ENCODE assay signal across 27 mouse cellular contexts in the genomic region with DNA sequence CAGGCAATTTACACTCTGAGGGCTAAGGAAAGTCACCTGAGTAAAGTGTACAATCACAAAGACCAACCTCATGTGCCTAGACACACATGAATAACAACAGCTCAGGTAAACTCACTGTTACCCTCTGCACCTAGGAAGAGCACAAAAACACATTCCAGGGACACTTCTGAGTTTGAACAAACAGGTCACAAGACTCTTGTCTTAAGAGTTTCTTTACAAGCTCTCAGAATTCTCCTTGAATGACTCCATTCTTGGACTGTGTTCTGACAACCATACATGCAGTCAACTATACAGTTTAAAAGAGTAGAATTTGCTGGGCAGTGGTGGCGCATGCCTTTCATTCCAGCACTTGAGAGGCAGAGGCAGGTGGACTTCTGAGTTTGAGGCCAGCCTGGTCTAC. TPM values are rescaled to one million over a fixed set of nuclear protein-coding genes. Genes with fewer than 3 reads are reported as not detected.
"Had no signal": no experiment of that assay in that cellular context is flagged by ENCODE, and none has a peak within 500 bp of the region (broad histone marks: within the 10 kb centered on the region; RNA-seq: fewer than 3 reads in every experiment).

No protein-coding gene starts in this region.

- H3K9me3 ChIP-seq: embryonic facial prominence, embryonic 10.5 days; embryonic facial prominence, embryonic 12.5 days; embryonic facial prominence, embryonic 13.5 days; embryonic facial prominence, embryonic 15.5 days; forebrain, embryonic 10.5 days; forebrain, embryonic 12.5 days; forebrain, embryonic 13.5 days; forebrain, embryonic 15.5 days had no signal

- H3K9ac ChIP-seq: embryonic facial prominence, embryonic 12.5 days; embryonic facial prominence, embryonic 13.5 days; embryonic facial prominence, embryonic 15.5 days; forebrain, embryonic 12.5 days; forebrain, embryonic 13.5 days; forebrain, embryonic 15.5 days; forebrain, postnatal 0 days had no signal

- H3K27ac ChIP-seq: embryonic facial prominence, embryonic 10.5 days; embryonic facial prominence, embryonic 12.5 days; embryonic facial prominence, embryonic 13.5 days; embryonic facial prominence, embryonic 15.5 days; forebrain, embryonic 10.5 days; forebrain, embryonic 12.5 days; forebrain, embryonic 13.5 days; forebrain, embryonic 15.5 days had no signal

- H3K4me2 ChIP-seq: embryonic facial prominence, embryonic 12.5 days; embryonic facial prominence, embryonic 13.5 days; embryonic facial prominence, embryonic 15.5 days; forebrain, embryonic 12.5 days; forebrain, embryonic 13.5 days; forebrain, embryonic 15.5 days had no signal

- H3K4me1 ChIP-seq: embryonic facial prominence, embryonic 10.5 days; embryonic facial prominence, embryonic 12.5 days; embryonic facial prominence, embryonic 13.5 days; embryonic facial prominence, embryonic 15.5 days; forebrain, embryonic 10.5 days; forebrain, embryonic 12.5 days; forebrain, embryonic 13.5 days had no signal

- H3K4me3 ChIP-seq: embryonic facial prominence, embryonic 10.5 days; embryonic facial prominence, embryonic 12.5 days; embryonic facial prominence, embryonic 13.5 days; embryonic facial prominence, embryonic 15.5 days; erythroblast, embryonic 14.5 days; forebrain, embryonic 10.5 days; forebrain, embryonic 12.5 days; forebrain, embryonic 13.5 days; forebrain, embryonic 15.5 days; gastrocnemius, adult 2 months had no signal

- H3K27me3 ChIP-seq: embryonic facial prominence, embryonic 12.5 days; embryonic facial prominence, embryonic 13.5 days; embryonic facial prominence, embryonic 15.5 days; forebrain, embryonic 12.5 days; forebrain, embryonic 13.5 days; forebrain, embryonic 15.5 days had no signal

- DNase-seq: cerebellum, adult 18-20 months; cerebellum, adult 2 months; cerebellum, adult 8-10 months; cerebellum, adult 9-10 months; cerebellum, adult 9-11 months; cerebellum, postnatal 10 days; cerebellum, postnatal 14 days; cerebellum, postnatal 25 days; cerebellum, postnatal 36 days; embryo, embryonic 11 days; forebrain, postnatal 0 days; gastrocnemius, adult 2 months; gastrocnemius, postnatal 10 days; gastrocnemius, postnatal 14 days; gastrocnemius, postnatal 25 days; gastrocnemius, postnatal 36 days had no signal

- ATAC-seq: forebrain, embryonic 13.5 days; forebrain, embryonic 14.5 days; forebrain, embryonic 15.5 days; forebrain, embryonic 16.5 days; forebrain, postnatal 0 days had no signal

RNA-seq across cellular contexts. Expression of a gene that starts 51.4 kb away (rescaled TPM):
- polyA plus RNA-seq: erythroblast, embryonic 14.5 days had no signal
